Mouse (Mus musculus) ES-Bruce4 (cell line): ENCODE measurements around the gene Yeats2.

Experiments used
- CTCF ChIP-seq: IDR thresholded peaks from one replicate; pipeline ENCODE4 v1.8.1; 2011; ENCODE audit warnings: low read depth, low read length
- POLR2A ChIP-seq: IDR thresholded peaks from one replicate; pipeline ENCODE4 v1.8.1; 2011; ENCODE audit warnings: low read length; ENCODE audit not compliant: insufficient read depth

DNA sequence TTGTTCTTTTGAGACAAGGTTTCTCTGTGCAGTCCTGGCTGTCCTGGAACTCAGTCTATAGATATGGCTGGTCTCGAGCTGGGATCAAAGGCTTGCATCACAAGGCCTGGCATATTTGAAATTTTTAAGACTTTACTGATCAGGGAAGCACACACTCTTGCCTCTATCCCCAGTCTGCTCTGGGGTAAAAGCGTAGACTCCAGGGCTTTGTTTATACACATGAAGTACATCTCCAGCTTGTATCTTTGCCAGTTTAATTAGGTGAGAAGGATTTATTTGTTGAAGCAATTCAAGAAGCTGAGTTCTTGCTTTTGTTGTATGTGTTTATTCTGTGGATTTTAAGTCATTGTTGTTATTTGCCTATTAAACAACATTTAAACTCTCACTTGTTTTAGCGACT lies 12.9 kb downstream of the Yeats2 start:
- TF ChIP-seq CTCF (no peak), POLR2A (no peak)
